Mouse (Mus musculus) cerebellum, adult 2 months (tissue): Measurements from ENCODE around the gene Nucb1. TPM values are rescaled to one million over a fixed set of nuclear protein-coding genes. Genes with fewer than 3 reads are reported as not detected.

ENCODE experiments used
- DNase-seq, 2 experiments: peaks; one replicate each; pipeline ENCODE4 v3.0.0; 2021
- H3K27ac ChIP-seq: fragments of 200-500 bp; 2 replicates; pipeline ENCODE4 v1.5.1; 2012; ENCODE audit warnings: low read length, control low read depth, inconsistent platforms; ENCODE audit not compliant: insufficient read depth
- H3K27me3 ChIP-seq: fragments of 200-500 bp; 2 replicates; pipeline ENCODE4 v1.6.1; 2012; ENCODE audit warnings: inconsistent platforms, mild to moderate bottlenecking, low read length, moderate library complexity; ENCODE audit not compliant: control insufficient read depth, insufficient read depth
- H3K4me1 ChIP-seq: fragments of 200-500 bp; 2 replicates; pipeline ENCODE4 v1.6.1; 2011; ENCODE audit warnings: low read length; ENCODE audit not compliant: control insufficient read depth, insufficient read depth
- H3K4me3 ChIP-seq: fragments of 200-500 bp; replicated peaks from 2 replicates; pipeline ENCODE3; 2011; ENCODE audit warnings: mild to moderate bottlenecking, low read depth, low read length, control low read depth; ENCODE audit not compliant: insufficient read depth
- CTCF ChIP-seq: fragments of 200-500 bp; IDR thresholded peaks from 2 replicates; pipeline ENCODE4 v1.5.1; 2011; ENCODE audit warnings: low read depth, mild to moderate bottlenecking, control low read depth, low read length, moderate library complexity, borderline replicate concordance; ENCODE audit not compliant: insufficient read depth
- POLR2A ChIP-seq: fragments of 200-500 bp; IDR thresholded peaks from 2 replicates; pipeline ENCODE4 v1.6.1; 2011; ENCODE audit warnings: low read length, control low read depth, borderline replicate concordance; ENCODE audit not compliant: insufficient read depth
- WGBS: fragments of 180-500 bp; shearing (Covaris S2); methylation state at CpG from one replicate; pipeline ENCODE4 v1.1.7; 2018; 5-methylcytosine and 5-hydroxymethylcytosine counted together
- polyA plus RNA-seq: library from polyadenylated mRNA; depleted of rRNA; stranded (reverse); fragments of >200 nt; gene quantifications from 2 replicates; pipeline ENCODE4 v1.2.3, GENCODE M21; 2012

Nucb1 gene
- polyA plus RNA-seq, 1 experiment: 136 TPM

GRCm38 (mm10) chr7:45509181-45509882, 874 bp downstream of the Nucb1 start:
- H3K4me3 ChIP-seq: peak overlapping the region; percentile 98
- H3K27me3 ChIP-seq: no peaks in the 10 kb centered on the region
- H3K27ac ChIP-seq: no peak overlapping the region
- 22% methylated on average over 19 of the region's 19 CpGs for WGBS
- no peak for TF ChIP-seq POLR2A
- TF ChIP-seq CTCF: no peak
- H3K4me1 ChIP-seq: peaks cover 18% of the 10 kb centered on the region
- peak in 1 of 2 experiments; percentile 48 for DNase-seq

- DNase-seq: no peak
- WGBS: 76% methylated on average over 6 of the region's 6 CpGs
- H3K4me1 ChIP-seq: peaks cover 18% of the 10 kb centered on the region
These were observed 1.6 kb downstream of the Nucb1 start for GRCm38 (mm10) chr7:45508561-45508960.

GRCm38 (mm10) chr7:45507583-45507982, 2.6 kb downstream of the Nucb1 start:
- TF ChIP-seq POLR2A (no peak), CTCF (no peak)
- Histone ChIP-seq H3K27ac (no peak overlapping the region), H3K4me3 (no peak overlapping the region), H3K27me3 (no peaks in the 10 kb centered on the region), H3K4me1 (peaks cover 25% of the 10 kb centered on the region)
- peak in 1 of 2 experiments; percentile 53 for DNase-seq
- 69% methylated on average over 6 of the region's 6 CpGs for WGBS

More at GRCm38 (mm10) chr7:45508561-45508960, 1.6 kb downstream of the Nucb1 start:
- Histone ChIP-seq H3K4me3 (no peak overlapping the region), H3K27me3 (no peaks in the 10 kb centered on the region), H3K27ac (no peak overlapping the region)
- TF ChIP-seq POLR2A (no peak), CTCF (no peak)

- no peaks in the 10 kb centered on the region for H3K27me3 ChIP-seq
- H3K27ac ChIP-seq: no peak overlapping the region
- H3K4me1 ChIP-seq: peaks cover 22% of the 10 kb centered on the region
- TF ChIP-seq CTCF: no peak
- TF ChIP-seq POLR2A: no peak
- no peak overlapping the region for H3K4me3 ChIP-seq
- WGBS: 97% methylated on average over 6 of the region's 6 CpGs
- DNase-seq: no peak
These were observed 11.8 kb downstream of the Nucb1 start for GRCm38 (mm10) chr7:45498427-45498826.

- Histone ChIP-seq H3K27me3 (no peaks in the 10 kb centered on the region), H3K4me3 (no peak overlapping the region), H3K27ac (peak overlapping the region; percentile 97), H3K4me1 (peaks cover 35% of the 10 kb centered on the region)
- peak in 1 of 2 experiments; percentile 47 for DNase-seq
- WGBS: 60% methylated on average over 9 of the region's 9 CpGs
- no peak for TF ChIP-seq CTCF
- no peak for TF ChIP-seq POLR2A
These were observed 15.7 kb downstream of the Nucb1 start for GRCm38 (mm10) chr7:45494548-45494947.

GRCm38 (mm10) chr7:45492951-45493350, 17.3 kb downstream of the Nucb1 start:
- Histone ChIP-seq H3K4me1 (peaks cover 35% of the 10 kb centered on the region), H3K27me3 (no peaks in the 10 kb centered on the region), H3K27ac (peak overlapping the region; percentile 97), H3K4me3 (no peak overlapping the region)
- 14% methylated on average over 5 of the region's 5 CpGs for WGBS
- no peak for TF ChIP-seq POLR2A
- no peak for TF ChIP-seq CTCF
- peak; percentile 87 to 93 for DNase-seq

- peak; percentile 40 to 51 for DNase-seq
These were observed 17.9 kb downstream of the Nucb1 start for GRCm38 (mm10) chr7:45492225-45492844.

GRCm38 (mm10) chr7:45491264-45491663, 18.9 kb downstream of the Nucb1 start:
- no peak overlapping the region for H3K4me3 ChIP-seq
- TF ChIP-seq POLR2A: no peak
- TF ChIP-seq CTCF: no peak
- 38% methylated on average over 3 of the region's 3 CpGs for WGBS
- peaks cover 35% of the 10 kb centered on the region for H3K4me1 ChIP-seq
- DNase-seq: no peak
- no peaks in the 10 kb centered on the region for H3K27me3 ChIP-seq
- no peak overlapping the region for H3K27ac ChIP-seq

More at GRCm38 (mm10) chr7:45492225-45492844, 17.9 kb downstream of the Nucb1 start:
- 75% methylated on average over 8 of the region's 8 CpGs for WGBS
- H3K4me3 ChIP-seq: no peak overlapping the region
- peaks cover 35% of the 10 kb centered on the region for H3K4me1 ChIP-seq
- TF ChIP-seq POLR2A: no peak
- 0 out of 2 replicates have a peak, but pooled peaks have one; percentile 7 for TF ChIP-seq CTCF
- no peaks in the 10 kb centered on the region for H3K27me3 ChIP-seq
- peak overlapping the region; percentile 77 for H3K27ac ChIP-seq
